Mouse (Mus musculus): ENCODE data around the gene Gm9922. TPM values are rescaled to one million over a fixed set of nuclear protein-coding genes. Genes with fewer than 3 reads are reported as not detected.

Gene Gm9922
- total RNA-seq, 2 experiments from 2014 or later: not detected

- DNase-seq (ENCODE audit: low spot score in 2 of 2): no peak
Observed at GRCm38 (mm10) chr14:101688406-101688805, 41.2 kb downstream of the Gm9922 start.

DNA sequence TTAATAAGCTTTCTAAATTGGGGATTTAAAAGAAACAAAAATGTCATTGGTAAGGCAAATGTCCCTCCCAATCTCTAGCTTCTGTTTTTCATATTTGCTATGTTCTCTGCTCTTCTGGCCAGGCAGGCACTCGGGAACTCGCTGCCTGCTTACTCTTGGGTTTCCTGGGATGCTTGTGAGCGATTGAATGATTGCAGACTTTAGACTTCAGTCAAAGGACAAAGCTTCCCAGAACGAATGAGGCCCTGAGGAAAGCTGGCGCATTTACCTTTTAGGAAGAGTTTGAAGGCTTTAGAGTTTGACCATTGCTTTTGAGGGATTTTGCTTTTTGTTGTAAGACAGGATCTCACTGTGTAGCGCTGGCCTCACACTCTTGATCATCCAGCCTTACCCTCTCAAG lies 41.9 kb downstream of the Gm9922 start:
- no peak for DNase-seq (ENCODE audit: low spot score in 2 of 2)

Other genes starting within 250 kb of the Gm9922 start
- gene Tbc1d4, start 120.6 kb downstream of the Gm9922 start, total RNA-seq (2021): 10 to 100 TPM; 41.3 to 45.0 TPM
- gene Commd6, start 89.1 kb downstream of the Gm9922 start, total RNA-seq (2021): 10 to 100 TPM; 32.6 to 36.5 TPM
- gene Uchl3, start 75.8 kb downstream of the Gm9922 start, total RNA-seq (2021): 10 to 100 TPM; 32.6 to 36.5 TPM
- 100 to 1,000 TPM; 198 to 203 TPM for gene Lmo7, start 143 bp upstream of the Gm9922 start, total RNA-seq (2021)